Mouse (Mus musculus) frontal cortex, adult (tissue): ENCODE measurements around the gene Baz2b.
"Not testable (repeated sequence)": the region's sequence is repeated elsewhere in the genome, so short reads cannot be mapped to it uniquely, and the experiment has no call there.

Experiments used
- ATAC-seq: cut with Nextera tagmentation; 2 replicates; pipeline ENCODE4 v1.9.2; 2017; ENCODE audit warnings: mild to moderate bottlenecking, moderate library complexity, mixed read lengths; ENCODE audit not compliant: low TSS enrichment

The Baz2b gene

GRCm38 (mm10) chr2:59862618-59863017 lies 347.0 kb downstream of the Baz2b start:
- ATAC-seq: no peak

GRCm38 (mm10) chr2:59854363-59854762 lies 355.3 kb downstream of the Baz2b start:
- peak; percentile 82 for ATAC-seq

- no peak for ATAC-seq
Observed at GRCm38 (mm10) chr2:59853543-59853942, 356.1 kb downstream of the Baz2b start.

GRCm38 (mm10) chr2:59852916-59853315 lies 356.7 kb downstream of the Baz2b start:
- ATAC-seq: no peak

GRCm38 (mm10) chr2:59851885-59852284 lies 357.8 kb downstream of the Baz2b start:
- not testable (repeated sequence) for ATAC-seq
